Mouse (Mus musculus) ovary, postnatal 14 days (tissue): ENCODE results near the gene Fmr1nb.
"Not testable (repeated sequence)": the region's sequence is repeated elsewhere in the genome, so short reads cannot be mapped to it uniquely, and the experiment has no call there.

Experiments
- DNase-seq: peaks from one replicate; pipeline ENCODE4 v3.0.0; 2022; ENCODE audit warnings: low spot score

Fmr1nb gene

GRCm38 (mm10) chrX:68761606-68762005 is at the start of gene Fmr1nb:
Gene Fmr1nb (plus strand): TSS chrX:68761839.
- no peak for DNase-seq

DNA sequence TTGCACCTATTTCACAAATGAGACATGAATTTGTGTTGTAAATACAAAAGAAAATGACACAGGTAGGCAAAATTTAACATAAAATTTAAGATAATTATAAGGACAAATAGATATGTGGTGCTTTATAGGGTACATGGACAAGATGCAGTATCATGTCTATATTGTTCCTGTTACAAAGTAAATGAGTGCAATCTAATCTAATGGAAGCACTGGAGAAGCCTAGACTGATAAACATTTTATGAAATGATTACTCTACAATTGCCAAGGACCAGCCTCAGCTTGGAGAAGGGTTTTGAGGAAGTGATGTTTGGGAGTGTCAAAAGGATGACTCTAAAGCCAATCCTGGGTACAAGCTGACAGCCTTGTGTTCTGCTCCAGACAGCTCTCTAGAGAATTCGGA is 24.7 kb upstream of the Fmr1nb start:
- no peak for DNase-seq

- DNase-seq, result no peak
These were observed 21.6 kb upstream of the Fmr1nb start for GRCm38 (mm10) chrX:68740088-68740487.

GRCm38 (mm10) chrX:68820449-68820848 is 58.8 kb downstream of the Fmr1nb start:
- not testable (repeated sequence) for DNase-seq

DNA sequence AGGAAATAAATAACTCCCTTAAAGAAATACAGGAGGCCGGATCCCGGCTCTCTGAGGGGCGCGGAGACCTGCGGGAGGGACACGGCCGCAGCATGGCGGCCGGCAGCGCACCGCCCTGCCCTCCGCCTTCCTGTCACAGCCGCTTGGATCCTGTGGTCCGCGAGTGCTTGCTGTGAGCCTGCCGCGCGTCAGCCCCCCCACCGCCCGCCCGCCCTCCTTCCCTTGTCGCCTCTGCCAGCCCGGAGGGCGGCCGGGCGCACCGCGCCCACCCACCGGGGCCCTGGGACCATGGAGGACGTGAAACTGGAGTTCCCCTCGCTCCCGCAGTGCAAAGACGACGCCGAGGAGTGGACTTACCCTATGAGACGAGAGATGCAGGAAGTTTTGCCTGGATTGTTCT is 59.4 kb downstream of the Fmr1nb start, which contains the start of gene Gm14698:
Gene Gm14698, plus strand, starts transcription at position 35 of the 400 bp plus-strand sequence.
- not testable (repeated sequence) for DNase-seq

- no peak for DNase-seq
These were observed 78.2 kb downstream of the Fmr1nb start for GRCm38 (mm10) chrX:68839548-68840444.
